Mouse (Mus musculus): ENCODE data around the gene Lamc2. TPM values are rescaled to one million over a fixed set of nuclear protein-coding genes. Genes with fewer than 3 reads are reported as not detected.

Gene Lamc2
- total RNA-seq, 2 experiments from 2014 or later: 3.8 to 4.4 TPM

DNA sequence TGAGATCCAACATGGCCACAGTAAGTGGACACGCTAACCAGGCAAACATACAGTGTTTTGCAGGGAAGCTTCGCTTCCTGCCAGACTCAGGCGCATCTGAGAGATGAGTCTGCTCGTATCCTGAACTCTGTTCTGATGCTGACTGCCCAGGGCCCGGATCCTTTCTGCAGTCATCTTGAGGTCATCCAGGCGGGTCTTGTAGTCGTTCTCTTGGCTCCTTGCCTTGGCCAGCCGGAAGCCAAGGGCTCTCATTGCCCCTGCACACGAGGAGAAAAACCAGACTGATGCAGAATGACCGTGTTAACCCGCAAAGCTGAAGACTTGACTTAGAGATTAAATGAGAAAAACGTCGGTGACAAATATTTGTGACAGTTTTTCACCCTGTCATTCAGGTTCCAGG lies 49.6 kb downstream of the Lamc2 start:
- intact Hi-C loops (cut with DNase I): no loop called here
- Histone ChIP-seq H3K27ac (peak overlapping the region; percentile 17), H3K4me3 (no peak overlapping the region)
- peak; percentile 70 for DNase-seq
- no peak for TF ChIP-seq CTCF (IDR thresholded peaks at IDR 0.05)

DNA sequence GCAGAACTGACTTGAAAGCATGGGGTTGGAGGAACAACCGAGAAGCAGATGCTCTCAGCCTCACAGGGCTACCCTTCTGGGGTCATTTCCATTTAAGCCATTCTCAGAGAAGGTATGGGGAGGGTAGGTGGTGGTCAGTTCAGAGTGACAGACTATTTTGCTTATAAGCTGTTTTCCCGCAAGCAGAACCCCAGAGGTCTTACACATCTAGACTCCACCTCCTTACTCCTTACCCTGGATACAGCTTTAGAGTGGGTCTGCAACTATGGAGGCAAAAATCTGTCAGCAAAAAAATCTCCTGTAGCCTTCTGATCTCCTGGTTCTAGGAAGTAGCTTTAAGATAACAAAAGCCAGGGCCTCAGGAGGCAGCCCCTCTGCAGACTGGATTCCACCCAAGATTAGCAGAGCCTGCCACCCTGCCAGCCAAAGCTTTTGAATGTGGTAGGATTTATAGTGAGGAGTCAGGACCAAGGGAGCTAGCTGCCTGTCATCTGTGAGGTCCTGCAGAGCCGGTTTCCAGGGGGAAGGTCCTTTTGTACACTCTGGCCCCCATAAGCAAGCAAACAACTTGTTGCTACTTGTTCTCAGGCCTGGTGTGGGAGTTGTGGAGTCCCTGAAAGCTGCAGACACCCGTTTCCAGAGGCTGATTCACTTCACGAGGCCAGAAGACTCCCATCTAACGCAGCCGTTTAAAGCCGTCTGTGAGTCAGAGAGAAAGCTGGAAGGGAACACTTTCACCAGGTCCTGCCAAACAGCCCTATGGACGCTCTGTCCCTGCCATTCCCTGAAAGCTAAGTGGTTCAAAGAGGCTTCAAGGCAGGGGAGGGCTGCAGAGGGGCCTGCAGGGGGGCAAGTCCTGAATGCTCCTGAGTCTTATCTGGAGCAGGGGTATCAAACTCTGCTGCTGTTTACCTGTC lies 52.1 kb downstream of the Lamc2 start:
- no peak for TF ChIP-seq CTCF (IDR thresholded peaks at IDR 0.05)
- intact Hi-C loops (cut with DNase I): no loop called here
- Histone ChIP-seq H3K4me3 (peak overlapping the region; percentile 5; the same call in 1 of the 2 replicates), H3K27ac (peak overlapping the region; percentile 84)
- DNase-seq: peak; percentile 62

DNA sequence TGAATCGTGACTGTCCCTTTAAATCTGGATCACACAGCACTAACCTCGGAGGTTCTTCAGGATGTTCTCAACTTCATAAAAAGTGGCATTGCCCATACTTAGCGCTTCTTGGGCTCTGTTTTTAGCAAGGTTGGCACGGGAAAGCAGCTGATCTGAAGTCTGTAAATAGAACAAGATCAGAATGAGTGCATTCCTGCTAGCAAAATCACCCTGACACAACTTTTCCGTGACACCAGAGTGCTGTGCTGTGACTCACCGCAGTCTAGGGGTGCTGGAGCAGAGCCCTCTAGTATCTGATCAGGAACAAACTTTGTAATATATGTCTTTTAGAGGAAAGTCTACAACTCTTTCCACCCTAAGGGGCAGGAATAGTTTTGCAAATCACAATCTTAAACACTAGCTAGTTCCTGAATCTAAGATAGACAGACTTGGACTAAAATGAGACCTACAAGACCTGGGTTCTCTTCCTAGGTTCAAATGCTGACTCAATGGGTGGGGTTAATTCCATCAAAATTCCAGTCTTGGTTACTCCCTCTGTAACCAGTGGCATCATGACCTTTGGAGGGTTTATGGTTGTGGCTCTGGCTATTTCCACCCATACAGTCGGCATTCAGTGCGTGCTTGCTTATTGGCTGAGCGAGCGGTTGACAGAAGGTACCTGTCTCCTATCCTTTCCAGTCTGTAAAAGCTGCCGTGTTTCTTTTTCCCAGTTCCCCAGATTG lies 56.1 kb downstream of the Lamc2 start:
- Histone ChIP-seq H3K4me3 (peak overlapping the region; percentile 45), H3K27ac (peak overlapping the region; percentile 78)
- intact Hi-C loops (cut with DNase I): no loop called here
- no peak for TF ChIP-seq CTCF (IDR thresholded peaks at IDR 0.05)
- peak; percentile 64 for DNase-seq

DNA sequence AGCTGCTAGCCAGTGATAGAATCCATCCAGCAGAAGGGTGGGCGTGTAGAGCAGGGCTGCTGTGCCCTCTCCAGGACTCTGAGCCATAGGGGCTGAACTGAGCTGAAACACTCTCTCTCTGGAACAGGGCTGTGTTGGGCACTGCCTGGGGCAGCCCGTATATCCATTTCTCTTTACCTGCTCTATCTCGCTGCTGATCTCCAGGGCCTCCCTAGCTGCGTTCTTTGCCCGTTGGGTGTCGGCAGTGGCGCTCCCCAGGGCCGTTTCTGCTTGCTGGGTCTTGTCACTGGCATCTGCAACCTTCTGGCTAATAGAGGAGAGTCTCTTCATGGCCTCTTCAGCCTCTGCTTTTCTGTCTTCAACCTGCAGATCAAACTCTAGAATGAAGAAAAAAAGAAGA lies 57.5 kb downstream of the Lamc2 start:
- intact Hi-C loops (cut with DNase I): no loop called here
- H3K27ac ChIP-seq: peak overlapping the region; percentile 78

DNA sequence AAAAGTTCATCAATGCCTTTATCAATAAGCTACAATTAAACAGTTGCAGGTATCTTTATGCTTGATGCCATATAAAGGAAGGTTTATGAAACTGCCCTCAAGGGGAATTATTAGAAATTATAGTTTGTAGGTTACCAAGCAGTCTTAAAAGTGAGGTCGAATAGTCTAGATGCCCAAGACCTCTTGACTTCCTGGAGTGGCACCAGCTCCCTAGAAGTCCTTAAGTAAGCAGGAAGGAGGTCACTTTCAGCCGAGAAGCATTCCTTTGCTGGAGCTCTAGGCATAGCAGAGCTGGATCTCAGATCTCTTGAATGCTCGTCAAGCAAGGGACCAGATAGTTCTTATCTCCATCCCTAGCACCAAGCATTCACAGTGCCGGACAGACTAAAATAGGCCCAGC lies 58.6 kb downstream of the Lamc2 start:
- intact Hi-C loops (cut with DNase I): no loop called here
- TF ChIP-seq CTCF (IDR thresholded peaks at IDR 0.05): no peak
- Histone ChIP-seq H3K27ac (peak overlapping the region; percentile 78), H3K4me3 (no peak overlapping the region)
- DNase-seq: no peak

More for the DNA sequence above, 57.5 kb downstream of the Lamc2 start:
- H3K4me3 ChIP-seq: no peak overlapping the region
- no peak for DNase-seq
- no peak for TF ChIP-seq CTCF (IDR thresholded peaks at IDR 0.05)

DNA sequence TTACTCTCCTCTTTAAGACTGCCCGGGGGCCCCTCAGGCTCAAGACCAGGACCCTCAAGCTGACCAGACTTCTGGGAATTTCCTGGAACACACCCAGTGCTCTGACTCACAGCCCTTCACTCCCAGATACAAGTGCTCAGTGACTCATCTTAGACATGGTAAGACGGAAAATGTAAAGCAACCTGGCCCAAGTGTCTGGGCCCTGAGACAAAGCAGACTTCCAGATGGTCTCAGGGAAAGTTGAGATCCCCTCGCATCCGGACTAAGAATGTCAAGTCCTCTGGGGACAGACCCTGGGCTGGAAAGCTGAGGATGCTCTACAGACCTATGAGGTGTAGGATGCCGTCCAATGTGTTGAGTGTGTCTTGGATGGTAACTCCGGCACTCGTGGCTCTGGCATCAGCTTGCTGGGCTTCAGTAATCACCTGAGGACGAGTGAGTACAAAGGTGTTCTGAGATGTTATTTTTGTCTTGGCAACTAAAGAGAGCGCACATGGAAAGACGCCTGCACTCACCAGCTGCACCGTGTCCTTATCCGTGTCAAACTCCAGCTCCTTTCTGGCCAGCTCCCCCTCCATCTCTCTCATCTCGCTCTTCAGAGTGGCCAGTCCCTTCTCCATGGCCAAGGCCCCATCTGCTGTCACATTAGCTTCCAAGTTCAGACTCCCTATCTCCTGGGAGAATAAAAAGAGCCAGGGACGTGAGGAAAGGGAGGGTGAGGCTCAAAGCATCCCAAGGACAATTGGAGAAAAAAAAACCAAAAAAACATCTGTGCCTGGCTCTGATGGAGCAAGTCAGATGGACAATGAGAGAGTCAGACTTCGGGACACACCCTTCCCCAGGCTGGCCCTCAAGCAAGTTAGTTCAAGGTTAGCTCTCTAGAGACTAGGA lies 59.5 kb downstream of the Lamc2 start:
- TF ChIP-seq CTCF (IDR thresholded peaks at IDR 0.05): no peak
- Histone ChIP-seq H3K27ac (peak overlapping the region; percentile 78), H3K4me3 (peak overlapping the region; percentile 24; the same call in 1 of the 2 replicates)
- intact Hi-C loops (cut with DNase I): no loop called here
- peak; percentile 76 for DNase-seq

DNA sequence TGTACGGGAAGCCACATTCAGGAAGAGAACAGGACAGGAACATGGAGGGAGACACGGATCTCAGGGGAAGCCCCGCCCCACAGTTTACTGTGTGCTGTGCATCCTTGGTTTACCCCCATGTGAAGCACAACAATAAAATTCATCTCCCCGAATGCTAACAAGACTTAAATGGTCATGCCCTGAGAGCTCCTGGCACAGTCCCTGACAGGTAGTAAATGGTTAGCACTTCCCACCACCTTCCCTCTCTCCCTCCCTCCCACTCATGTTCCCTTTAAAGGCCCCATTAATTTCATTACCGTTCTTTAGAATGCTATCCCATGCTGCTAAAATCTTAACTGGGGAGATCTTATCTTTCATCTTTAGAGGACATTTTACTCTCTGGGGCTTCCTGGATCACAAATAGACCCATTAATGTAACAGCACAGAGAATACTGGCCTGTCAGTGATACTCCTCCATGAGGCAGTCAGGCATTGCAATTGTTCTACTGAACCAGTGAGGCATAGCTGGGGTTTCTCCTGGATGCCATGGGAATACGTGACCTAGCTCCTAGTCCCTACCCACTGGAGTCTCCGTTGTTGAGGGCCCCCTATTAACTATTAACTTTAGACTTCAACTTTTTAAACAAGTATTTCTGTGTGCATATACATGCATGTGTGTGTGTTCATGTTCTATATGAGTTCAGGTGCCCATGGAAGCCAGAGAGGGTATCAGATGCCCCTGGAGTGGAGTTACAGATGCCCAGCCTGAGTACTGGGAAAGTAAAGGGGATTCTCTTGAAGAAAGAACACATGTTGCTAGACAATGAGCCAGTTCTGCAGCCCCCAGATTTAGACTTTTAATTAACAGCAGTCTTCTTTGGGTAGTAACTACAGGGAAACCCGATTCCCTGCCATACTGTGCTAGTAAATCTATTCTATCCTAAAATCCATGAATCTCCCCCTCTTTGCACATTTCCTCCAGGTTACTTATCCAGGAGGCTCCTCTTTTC lies 60.7 kb downstream of the Lamc2 start:
- intact Hi-C loops (cut with DNase I): no loop called here
- Histone ChIP-seq H3K4me3 (no peak overlapping the region; the same call in 1 of the 2 replicates), H3K27ac (peak overlapping the region; percentile 78)
- no peak for TF ChIP-seq CTCF (IDR thresholded peaks at IDR 0.05)
- no peak for DNase-seq

DNA sequence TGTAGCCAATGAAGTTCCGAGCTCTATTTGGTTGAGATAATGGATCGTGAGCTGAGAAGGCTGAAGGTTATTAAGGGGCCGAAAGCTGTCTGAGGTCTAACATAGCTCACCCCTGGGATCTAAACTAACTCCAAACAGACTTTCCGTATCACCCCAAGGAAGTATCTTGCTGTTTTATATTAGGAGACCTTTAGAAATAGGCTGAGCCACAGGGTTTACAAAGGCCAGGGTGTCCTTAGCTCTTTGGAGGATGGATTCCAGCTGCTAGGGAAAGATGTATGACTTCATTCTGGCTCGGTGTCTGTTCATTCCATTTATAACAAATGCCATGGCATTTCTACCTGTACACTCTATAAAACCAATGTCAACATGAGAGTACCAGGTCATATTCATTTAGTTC lies 61.7 kb downstream of the Lamc2 start:
- Histone ChIP-seq H3K4me3 (no peak overlapping the region), H3K27ac (peak overlapping the region; percentile 78)
- intact Hi-C loops (cut with DNase I): no loop called here
- TF ChIP-seq CTCF (IDR thresholded peaks at IDR 0.05): no peak
- DNase-seq: no peak

DNA sequence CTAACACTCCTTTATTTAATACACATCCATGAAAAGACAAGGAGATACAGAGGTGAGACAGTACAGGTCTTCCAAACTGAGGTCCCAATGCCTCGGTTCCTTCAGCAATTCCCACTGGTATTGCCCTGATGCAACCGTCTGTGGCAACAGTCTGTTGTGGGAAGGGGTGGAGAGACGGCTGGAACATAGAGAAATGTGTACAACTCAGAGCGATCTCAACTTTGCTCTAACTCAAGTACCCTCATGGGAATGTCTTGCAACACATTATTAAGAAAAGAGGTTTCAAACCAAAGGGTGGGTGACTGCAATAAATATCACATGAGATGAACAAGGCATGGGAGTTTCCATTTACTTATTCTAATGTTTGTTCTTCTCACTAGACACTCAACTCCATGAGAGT lies 63.5 kb downstream of the Lamc2 start:
- TF ChIP-seq CTCF (IDR thresholded peaks at IDR 0.05): no peak
- Histone ChIP-seq H3K27ac (peak overlapping the region; percentile 78), H3K4me3 (no peak overlapping the region)
- peak; percentile 57 for DNase-seq
- intact Hi-C loops (cut with DNase I): no loop called here

DNA sequence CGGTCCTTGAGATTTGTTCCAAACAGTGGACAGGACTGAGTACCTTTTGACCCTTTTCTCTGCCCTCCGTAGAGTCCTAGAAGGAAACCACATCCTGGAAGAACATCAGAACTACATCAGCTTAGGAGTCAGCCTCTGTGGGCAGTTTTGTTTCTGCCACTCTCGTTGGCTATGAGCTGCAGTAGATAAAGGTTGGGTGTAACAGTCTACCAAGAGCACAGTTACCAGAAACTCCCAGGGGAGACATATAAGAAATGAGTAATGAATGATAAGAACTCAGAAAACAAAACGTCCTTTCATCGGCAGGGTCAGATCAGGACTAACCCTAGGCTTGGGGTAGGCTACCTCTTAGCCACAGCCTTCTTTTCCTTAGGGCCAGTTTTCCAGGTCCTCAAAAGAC lies 64.9 kb downstream of the Lamc2 start:
- TF ChIP-seq CTCF (IDR thresholded peaks at IDR 0.05): no peak
- intact Hi-C loops (cut with DNase I): no loop called here
- no peak overlapping the region for H3K4me3 ChIP-seq
- peak overlapping the region; percentile 66 for H3K27ac ChIP-seq
- no peak for DNase-seq

DNA sequence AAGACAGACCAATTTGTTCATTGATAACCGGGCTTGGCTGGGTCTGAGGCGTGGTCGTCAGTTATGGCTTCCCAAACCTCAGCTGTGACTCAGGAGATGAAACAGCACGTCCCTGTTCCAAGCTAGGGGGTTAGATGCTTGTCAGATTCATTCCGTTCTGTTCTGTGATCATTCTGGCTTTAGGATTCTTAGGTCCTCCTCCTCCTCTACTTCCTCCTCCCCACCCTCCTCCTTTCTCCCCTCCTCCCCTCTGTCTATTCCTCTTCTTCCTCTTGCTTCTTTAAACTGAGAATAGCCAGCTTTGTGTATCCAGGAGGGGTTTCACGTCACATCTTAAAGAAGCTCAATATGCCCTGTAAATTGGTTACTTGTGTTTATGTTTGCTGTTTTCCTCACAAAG lies 65.7 kb downstream of the Lamc2 start:
- H3K27ac ChIP-seq: peak overlapping the region; percentile 35
- DNase-seq: no peak
- no peak overlapping the region for H3K4me3 ChIP-seq
- intact Hi-C loops (cut with DNase I): no loop called here
- TF ChIP-seq CTCF (IDR thresholded peaks at IDR 0.05): no peak
